Mouse (Mus musculus) MEL (cell line): Measurements from ENCODE around the gene Lamb3. TPM values are rescaled to one million over a fixed set of nuclear protein-coding genes. Genes with fewer than 3 reads are reported as not detected.

ENCODE experiments used
- DNase-seq: peaks from one replicate; pipeline ENCODE4 v3.0.0; 2011; ENCODE audit warnings: low read depth, low spot score
- H3K27ac ChIP-seq: 2 replicates; pipeline ENCODE4 v1.5.1; 2012; ENCODE audit warnings: low read depth, mild to moderate bottlenecking, control low read depth, low read length, moderate library complexity; ENCODE audit not compliant: control insufficient read depth
- H3K27me3 ChIP-seq, 2 experiments: fragments of 150-350 bp in 1 of 2; sonication (generic) in 1 of 2; 2 replicates each; pipeline ENCODE4 v1.6.1; 2012; ENCODE audit warnings: low read length in 2 of 2, mild to moderate bottlenecking in 2 of 2, improper control_type of control experiment in 1 of 2, moderate library complexity in 1 of 2; ENCODE audit not compliant: insufficient read depth in 2 of 2, control insufficient read depth in 1 of 2
- H3K36me3 ChIP-seq, 2 experiments: 2 replicates each; pipeline ENCODE4 v1.6.1; 2012 to 2014; ENCODE audit warnings: low read length in 2 of 2, improper control_type of control experiment in 1 of 2, inconsistent platforms in 1 of 2, mild to moderate bottlenecking in 1 of 2; ENCODE audit not compliant: insufficient read depth in 2 of 2, control insufficient read depth in 1 of 2
- H3K4me1 ChIP-seq, 2 experiments: fragments of 150-350 bp in 1 of 2; sonication (generic) in 1 of 2; 2 replicates each; pipeline ENCODE4 v1.6.1; 2012; ENCODE audit warnings: low read length in 2 of 2, improper control_type of control experiment in 1 of 2, mild to moderate bottlenecking in 1 of 2; ENCODE audit not compliant: insufficient read depth in 2 of 2, control insufficient read depth in 1 of 2
- H3K4me3 ChIP-seq, 2 experiments: fragments of 150-350 bp in 1 of 2; sonication (generic) in 1 of 2; 2 replicates each; pipeline ENCODE4 v1.5.1; 2012; ENCODE audit warnings: low read depth in 2 of 2, low read length in 2 of 2, mild to moderate bottlenecking in 2 of 2, moderate library complexity in 2 of 2, control low read depth in 1 of 2, improper control_type of control experiment in 1 of 2; ENCODE audit not compliant: control insufficient read depth in 1 of 2, insufficient read depth in 1 of 2
- H3K79me2 ChIP-seq: 2 replicates; pipeline ENCODE4 v1.6.1; 2012; ENCODE audit warnings: mild to moderate bottlenecking, low read length, moderate library complexity; ENCODE audit not compliant: control insufficient read depth, poor library complexity, insufficient read depth
- H3K9ac ChIP-seq: 2 replicates; pipeline ENCODE4 v1.6.1; 2012; ENCODE audit warnings: low read depth, mild to moderate bottlenecking, control low read depth, low read length, moderate library complexity; ENCODE audit not compliant: control insufficient read depth, poor library complexity, severe bottlenecking
- H3K9me3 ChIP-seq: fragments of 150-350 bp; sonication (generic); replicated peaks from 2 replicates; pipeline ENCODE4 v1.6.1; 2012; ENCODE audit warnings: mild to moderate bottlenecking, low read length, improper control_type of control experiment, moderate library complexity; ENCODE audit not compliant: insufficient read depth
- CHD1 ChIP-seq: IDR thresholded peaks from 2 replicates; pipeline ENCODE4 v1.6.1; 2012; ENCODE audit warnings: low read depth, mild to moderate bottlenecking, inconsistent platforms, low read length, improper control_type of control experiment
- CHD2 ChIP-seq: IDR thresholded peaks from 2 replicates; pipeline ENCODE4 v1.6.1; 2011; ENCODE audit warnings: low read length, improper control_type of control experiment
- ELF1 ChIP-seq: IDR thresholded peaks from 2 replicates; pipeline ENCODE4 v1.6.1; 2014; ENCODE audit warnings: low read depth, mild to moderate bottlenecking, inconsistent platforms, low read length, improper control_type of control experiment, moderate library complexity
- MYC ChIP-seq: IDR thresholded peaks from 2 replicates; pipeline ENCODE4 v1.6.1; 2011; ENCODE audit warnings: low read depth, mild to moderate bottlenecking, low read length, improper control_type of control experiment, moderate library complexity
- NELFE ChIP-seq: IDR thresholded peaks from 2 replicates; pipeline ENCODE4 v1.6.1; 2011; ENCODE audit warnings: low read depth, low read length, improper control_type of control experiment
- NRF1 ChIP-seq: IDR thresholded peaks from 2 replicates; pipeline ENCODE4 v1.6.1; 2014; ENCODE audit warnings: low read depth, mild to moderate bottlenecking, inconsistent platforms, low read length, improper control_type of control experiment, moderate library complexity; ENCODE audit not compliant: poor library complexity, insufficient read depth, severe bottlenecking
- POLR2A ChIP-seq, 2 experiments: IDR thresholded peaks; 2 replicates each; pipeline ENCODE4 v1.6.1; 2011 to 2012; ENCODE audit warnings: low read length in 2 of 2, mild to moderate bottlenecking in 2 of 2, control low read depth in 1 of 2, improper control_type of control experiment in 1 of 2, low read depth in 1 of 2, moderate library complexity in 1 of 2; ENCODE audit not compliant: control insufficient read depth in 1 of 2, insufficient read depth in 1 of 2, poor library complexity in 1 of 2
- POLR2AphosphoS2 ChIP-seq: IDR thresholded peaks from 2 replicates; pipeline ENCODE4 v1.6.1; 2011; ENCODE audit warnings: low read length, improper control_type of control experiment
- RAD21 ChIP-seq: IDR thresholded peaks from 2 replicates; pipeline ENCODE4 v1.6.1; 2011; ENCODE audit warnings: mild to moderate bottlenecking, low read depth, low read length, improper control_type of control experiment
- RCOR1 ChIP-seq: IDR thresholded peaks from 2 replicates; pipeline ENCODE4 v1.6.1; 2012; ENCODE audit warnings: low read depth, mild to moderate bottlenecking, inconsistent platforms, low read length, improper control_type of control experiment
- SMC3 ChIP-seq: IDR thresholded peaks from 2 replicates; pipeline ENCODE4 v1.6.1; 2011; ENCODE audit warnings: low read depth, low read length, improper control_type of control experiment
- TAL1 ChIP-seq: IDR thresholded peaks from 2 replicates; pipeline ENCODE4 v1.6.1; 2012; ENCODE audit warnings: mild to moderate bottlenecking, inconsistent platforms, low read length, moderate library complexity, mixed read lengths
- ZMIZ1 ChIP-seq: IDR thresholded peaks from 2 replicates; pipeline ENCODE4 v1.6.1; 2012; ENCODE audit warnings: low read depth, mild to moderate bottlenecking, inconsistent platforms, low read length, improper control_type of control experiment, moderate library complexity
- ZNF384 ChIP-seq: IDR thresholded peaks from 2 replicates; pipeline ENCODE4 v1.6.1; 2012; ENCODE audit warnings: low read depth, mild to moderate bottlenecking, inconsistent platforms, low read length, improper control_type of control experiment
- polyA plus RNA-seq, 2 experiments: library from polyadenylated mRNA; stranded (reverse) in 1 of 2; unstranded in 1 of 2; fragments of >175 nt in 1 of 2; fragments of >200 nt in 1 of 2; gene quantifications; 2 replicates each; pipeline versions ENCODE4 v1.2.1 to v1.2.4; 2012; ENCODE audit warnings: low replicate concordance in 2 of 2, low read depth in 1 of 2; ENCODE audit not compliant: insufficient read length in 2 of 2, insufficient read depth in 1 of 2, missing spikeins in 1 of 2
- total RNA-seq: library from RNA; depleted of rRNA; stranded (reverse); fragments of 300-350 nt; gene quantifications from 2 replicates; pipeline ENCODE4 v1.2.3, GENCODE M21; 2012

Gene Lamb3
- total and polyA plus RNA-seq, 3 experiments: 0.03 to 0.35 TPM; not detected in 1

DNA sequence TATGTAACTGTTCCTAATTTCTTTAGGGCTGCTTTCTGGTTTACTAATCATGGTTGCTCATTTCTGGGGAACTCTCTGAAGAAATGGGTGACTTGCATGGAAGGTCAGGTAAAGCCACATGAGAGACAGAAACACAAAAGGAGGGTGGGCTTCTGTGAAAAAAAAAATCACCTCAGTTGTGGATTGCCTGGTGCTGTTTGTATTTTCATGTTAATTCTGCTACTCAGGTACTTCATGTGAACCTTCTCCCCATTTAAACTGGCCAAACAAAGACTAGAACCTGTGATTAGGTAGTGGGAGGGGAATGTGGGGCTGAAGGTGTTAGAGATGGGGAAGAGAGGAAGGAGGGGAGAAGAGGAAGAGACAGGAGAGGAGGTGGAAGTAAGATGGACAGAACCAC, 58.2 kb downstream of the Lamb3 start:
- Histone ChIP-seq H3K4me3 (no peak overlapping the region), H3K36me3 (no peaks in the 10 kb centered on the region), H3K9ac (no peak overlapping the region), H3K9me3 (no peaks in the 10 kb centered on the region), H3K27me3 (no peaks in the 10 kb centered on the region; a peak in 1 of 4 replicates), H3K4me1 (no peaks in the 10 kb centered on the region), H3K79me2 (no peaks in the 10 kb centered on the region), H3K27ac (no peak overlapping the region)
- TF ChIP-seq NRF1 (no peak), NELFE (no peak), RAD21 (no peak), CHD2 (no peak), POLR2AphosphoS2 (no peak), MYC (no peak), RCOR1 (no peak), TAL1 (no peak), CHD1 (no peak), ZNF384 (no peak)
- no peak for DNase-seq

DNA sequence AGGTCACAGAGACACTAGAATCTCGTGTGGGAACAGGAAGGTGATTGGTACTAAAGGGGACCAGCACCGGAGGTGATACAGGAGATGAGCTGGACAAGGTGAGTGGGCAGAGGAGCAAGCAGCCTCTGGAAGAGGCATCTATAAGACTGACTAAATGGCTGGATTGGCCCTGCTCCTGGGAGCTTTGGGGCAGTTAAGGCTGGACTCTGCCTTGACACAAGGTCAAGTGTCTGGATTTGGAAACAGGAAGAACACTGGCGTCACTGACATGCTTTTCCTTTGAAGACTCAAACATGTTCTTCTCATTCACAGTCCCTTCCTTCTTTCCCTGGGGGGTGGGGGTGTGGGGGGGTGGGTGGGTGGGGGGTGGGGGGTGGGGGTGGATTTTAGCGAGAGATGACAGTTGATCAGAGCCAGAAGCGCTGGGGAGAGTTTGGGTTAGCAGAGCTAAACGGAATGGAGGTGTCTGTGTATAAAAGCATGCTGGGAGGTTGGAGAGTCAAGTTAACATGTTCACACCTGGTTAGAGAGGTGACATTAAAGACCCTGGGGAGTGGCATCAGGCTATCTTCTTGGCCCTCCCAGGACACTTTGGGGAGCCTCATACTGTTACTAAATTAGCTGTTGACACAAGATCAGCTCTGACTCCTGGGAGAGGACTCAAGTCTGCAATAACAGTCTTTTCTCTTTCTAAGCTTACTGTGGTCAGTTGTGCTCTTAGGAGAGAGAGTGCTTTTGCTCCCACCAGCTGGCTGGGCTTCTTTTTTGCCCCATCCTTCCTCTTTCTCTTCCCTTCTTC, 63.7 kb downstream of the Lamb3 start:
- Histone ChIP-seq H3K4me3 (no peak overlapping the region), H3K27ac (no peak overlapping the region), H3K79me2 (no peaks in the 10 kb centered on the region), H3K27me3 (no peaks in the 10 kb centered on the region), H3K4me1 (no peaks in the 10 kb centered on the region), H3K36me3 (no peaks in the 10 kb centered on the region), H3K9me3 (no peaks in the 10 kb centered on the region), H3K9ac (no peak overlapping the region)
- no peak for TF ChIP-seq CHD2
- no peak for TF ChIP-seq ELF1
- TF ChIP-seq SMC3: no peak
- TF ChIP-seq RAD21: no peak
- TF ChIP-seq ZNF384: no peak
- TF ChIP-seq POLR2A (IDR thresholded peaks at IDR 0.05; ENCODE audit: control insufficient read depth in 1 of 2, insufficient read depth in 1 of 2, low read depth in 1 of 2, low read length in 2 of 2, poor library complexity in 1 of 2): no peak
- TF ChIP-seq TAL1: no peak
- TF ChIP-seq ZMIZ1: no peak
- no peak for DNase-seq
